Mouse (Mus musculus): Measurements from ENCODE around the gene Amh. TPM values are rescaled to one million over a fixed set of nuclear protein-coding genes. Genes with fewer than 3 reads are reported as not detected.

Amh gene
- total and polyA plus RNA-seq, 3 experiments, result 0.27 to 1.8 (median 1.6) TPM

DNA sequence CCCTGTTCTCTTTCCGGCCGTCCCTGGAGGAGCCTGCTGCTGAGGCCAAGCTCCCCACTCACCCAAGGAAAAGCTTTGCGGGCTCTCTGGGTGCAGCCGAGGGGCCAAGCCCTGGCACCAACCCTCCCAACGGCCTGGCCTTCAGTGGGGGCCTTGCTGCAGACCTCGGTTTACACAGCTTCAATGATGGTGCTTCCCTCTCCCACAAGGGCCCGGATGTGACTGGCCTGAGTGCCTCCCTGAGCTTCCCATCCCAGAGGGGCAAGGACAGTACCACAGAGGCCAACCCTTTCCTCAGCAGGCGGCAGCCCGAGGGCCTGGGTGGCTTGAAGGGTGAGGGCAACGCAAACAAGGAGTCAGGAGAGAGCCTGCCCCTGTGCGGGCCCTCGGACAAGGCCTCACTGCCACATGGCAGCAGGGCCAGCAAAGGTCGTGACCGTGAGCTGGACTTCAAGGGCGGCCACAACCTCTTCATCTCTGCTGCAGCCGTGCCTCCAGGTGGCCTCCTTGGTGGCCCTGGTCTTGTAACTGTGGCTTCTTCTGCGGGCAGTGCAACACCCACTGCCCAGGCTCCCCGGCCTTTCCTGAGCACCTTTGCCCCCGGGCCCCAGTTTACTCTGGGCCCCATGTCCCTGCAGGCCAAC is 14.2 kb upstream of the Amh start:
- DNase-seq (ENCODE audit: low spot score) (no peak), ATAC-seq (ENCODE audit: extremely low read depth, insufficient number of reproducible peaks, low FRiP score, poor library complexity, severe bottlenecking) (no peak)
- Histone ChIP-seq H3K36me3 (replicated peaks) (peaks cover 99% of the 10 kb centered on the region), H3K4me1 (ENCODE audit: insufficient read depth, low read depth, low read length) (peaks cover 62% of the 10 kb centered on the region), H3K9me3 (replicated peaks) (no peaks in the 10 kb centered on the region), H3K4me3 (ENCODE audit: low read depth, low read length) (no peak overlapping the region), H3K27me3 (ENCODE audit: insufficient read depth, low read length) (no peaks in the 10 kb centered on the region)
- TF ChIP-seq CTCF (IDR thresholded peaks at IDR 0.05; ENCODE audit: low read depth, low read length) (no peak), TAL1 (conservative IDR thresholded peaks at IDR 0.05; ENCODE audit: low read depth, low read length) (no peak), GATA2 (IDR thresholded peaks at IDR 0.05; ENCODE audit: borderline replicate concordance, low read depth, low read length) (no peak), GATA1 (IDR thresholded peaks at IDR 0.05; ENCODE audit: borderline replicate concordance, low read length) (no peak), POLR2AphosphoS5 (IDR thresholded peaks at IDR 0.05; ENCODE audit: insufficient replicate concordance, low read depth, low read length) (no peak)

DNA sequence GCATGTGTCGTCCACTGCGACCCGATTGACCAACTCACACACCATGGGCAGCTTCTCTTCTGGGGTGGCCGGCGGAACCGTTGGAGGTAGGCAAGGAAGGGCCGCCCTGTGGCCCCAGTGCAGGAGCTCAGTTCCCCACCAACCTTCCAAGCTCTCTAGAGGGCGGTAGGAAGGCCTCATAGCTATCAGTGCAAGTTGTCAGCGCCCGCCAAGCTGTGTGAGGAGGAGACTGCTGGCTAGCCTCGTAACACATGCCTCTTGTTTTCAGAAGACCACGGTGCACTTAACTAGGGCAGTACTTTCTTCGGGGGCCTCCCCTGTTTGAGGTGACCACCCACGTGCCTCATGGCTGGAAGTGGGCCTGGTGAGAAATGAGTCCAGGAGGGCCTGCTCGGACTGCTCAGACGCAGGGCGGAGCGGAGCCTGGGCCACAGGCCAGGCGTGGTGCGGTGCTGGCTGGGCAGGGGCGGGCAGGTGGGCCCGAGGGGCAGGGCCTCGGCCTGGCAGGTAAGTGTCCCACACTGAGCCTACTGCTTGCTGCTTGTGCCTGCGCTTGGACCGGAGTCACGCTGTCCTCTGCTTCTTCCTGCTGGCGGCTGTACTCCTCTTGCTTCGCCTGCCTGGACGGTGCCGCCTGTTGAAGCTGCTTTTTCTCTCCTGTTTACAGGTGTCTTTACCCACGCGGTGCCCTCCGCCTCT is 13.4 kb upstream of the Amh start:
- peaks cover 99% of the 10 kb centered on the region for H3K36me3 ChIP-seq (replicated peaks)
- H3K4me3 ChIP-seq (ENCODE audit: low read depth, low read length), result peak overlapping the region; percentile 39; the same call in 1 of the 2 replicates
- H3K27me3 ChIP-seq (ENCODE audit: insufficient read depth, low read length), result no peaks in the 10 kb centered on the region
- H3K9me3 ChIP-seq (replicated peaks), result no peaks in the 10 kb centered on the region
- H3K4me1 ChIP-seq (ENCODE audit: insufficient read depth, low read depth, low read length), result peaks cover 69% of the 10 kb centered on the region
- ATAC-seq (ENCODE audit: extremely low read depth, insufficient number of reproducible peaks, low FRiP score, poor library complexity, severe bottlenecking), result no peak
- DNase-seq (ENCODE audit: low spot score), result no peak
- TF ChIP-seq POLR2AphosphoS5 (IDR thresholded peaks at IDR 0.05; ENCODE audit: insufficient replicate concordance, low read depth, low read length) (no peak), GATA1 (IDR thresholded peaks at IDR 0.05; ENCODE audit: borderline replicate concordance, low read length) (no peak), GATA2 (IDR thresholded peaks at IDR 0.05; ENCODE audit: borderline replicate concordance, low read depth, low read length) (no peak), TAL1 (conservative IDR thresholded peaks at IDR 0.05; ENCODE audit: low read depth, low read length) (no peak), CTCF (IDR thresholded peaks at IDR 0.05; ENCODE audit: low read depth, low read length) (no peak)

DNA sequence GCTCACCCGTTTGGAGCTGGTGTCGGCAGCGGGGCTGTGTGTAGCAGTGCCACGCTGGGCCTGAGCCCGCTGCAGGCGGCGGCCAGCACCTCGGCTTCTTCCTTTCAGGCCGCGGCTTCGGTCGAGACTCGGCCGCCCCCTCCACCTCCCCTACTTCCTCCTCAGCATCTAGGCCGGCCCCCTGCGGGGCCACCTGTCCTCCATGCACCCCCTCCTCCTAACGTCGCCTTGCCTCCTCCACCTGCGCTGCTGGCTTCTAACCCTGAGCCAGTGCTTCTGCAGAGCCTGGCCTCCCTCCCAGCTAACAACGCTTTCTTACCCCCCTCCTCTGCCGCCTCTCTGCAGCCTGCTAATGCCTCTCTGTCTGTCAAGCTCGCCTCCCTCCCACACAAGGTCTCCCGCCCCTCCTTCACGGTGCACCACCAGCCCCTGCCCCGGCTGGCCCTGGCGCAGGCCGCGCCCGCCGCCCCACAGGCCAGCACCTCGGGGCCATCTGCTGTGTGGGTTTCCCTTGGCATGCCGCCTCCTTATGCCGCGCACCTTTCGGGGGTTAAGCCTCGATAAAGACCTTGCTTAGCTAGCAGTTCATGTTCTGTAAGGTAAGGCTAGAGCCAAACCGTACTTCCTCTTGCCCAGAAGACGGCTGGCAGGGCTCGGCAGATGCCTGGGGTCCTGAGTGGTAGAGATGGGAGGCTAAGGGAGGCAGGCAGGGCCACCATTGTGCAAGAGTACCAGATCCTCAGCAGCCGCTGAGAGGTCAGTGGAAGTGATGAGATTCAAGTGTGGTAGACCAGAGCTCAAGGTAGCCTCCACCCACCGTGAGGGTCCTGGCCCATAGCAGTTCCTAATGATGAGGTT is 12.6 kb upstream of the Amh start:
- Histone ChIP-seq H3K9me3 (replicated peaks) (no peaks in the 10 kb centered on the region), H3K36me3 (replicated peaks) (peaks cover 99% of the 10 kb centered on the region)
- no peak for DNase-seq (ENCODE audit: low spot score)

DNA sequence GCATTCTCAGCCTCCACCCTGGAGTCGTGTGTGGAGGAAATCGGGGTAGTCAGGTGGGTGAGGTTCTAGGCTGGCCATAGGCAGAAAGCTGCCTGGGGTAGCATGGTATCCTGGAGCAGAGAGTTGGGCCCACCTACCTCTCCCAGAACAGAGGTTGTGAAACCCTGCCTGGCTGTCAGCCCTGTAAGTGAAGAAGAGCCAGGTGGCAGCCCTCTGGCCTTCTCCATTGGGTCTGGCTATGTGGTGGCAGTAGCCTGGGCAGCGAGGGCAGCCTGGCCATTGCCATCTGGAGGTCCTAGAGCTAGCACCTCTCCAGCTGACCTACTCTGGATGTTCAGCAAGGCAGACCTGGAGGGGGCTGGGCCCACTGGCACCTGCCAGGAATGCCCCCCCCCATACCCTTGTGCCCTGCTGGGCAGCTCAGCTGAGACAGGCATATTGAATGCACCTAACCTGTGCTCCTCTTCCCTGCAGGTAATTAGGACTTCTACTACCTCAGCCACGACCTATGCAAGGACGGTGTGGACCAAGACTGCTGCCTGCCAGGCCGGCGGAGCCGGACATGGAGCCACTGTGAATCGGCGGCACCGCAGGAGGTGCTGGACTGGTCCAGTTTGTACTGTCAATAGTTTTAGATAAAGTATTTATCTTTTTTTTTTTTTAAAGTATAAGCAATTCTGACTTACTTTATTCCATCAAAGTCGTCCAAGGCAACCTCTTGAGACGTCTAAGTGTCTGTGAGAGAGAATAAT is 11.8 kb upstream of the Amh start:
- TF ChIP-seq POLR2AphosphoS5 (IDR thresholded peaks at IDR 0.05; ENCODE audit: insufficient replicate concordance, low read depth, low read length) (no peak; the same call in 1 of the 2 replicates), CTCF (IDR thresholded peaks at IDR 0.05; ENCODE audit: low read depth, low read length) (no peak), TAL1 (conservative IDR thresholded peaks at IDR 0.05; ENCODE audit: low read depth, low read length) (no peak), GATA1 (IDR thresholded peaks at IDR 0.05; ENCODE audit: borderline replicate concordance, low read length) (no peak), GATA2 (IDR thresholded peaks at IDR 0.05; ENCODE audit: borderline replicate concordance, low read depth, low read length) (no peak)
- Histone ChIP-seq H3K4me3 (ENCODE audit: low read depth, low read length) (peak overlapping the region; percentile 3; the same call in 1 of the 2 replicates), H3K9me3 (replicated peaks) (no peaks in the 10 kb centered on the region), H3K36me3 (replicated peaks) (peaks cover 92% of the 10 kb centered on the region), H3K27me3 (ENCODE audit: insufficient read depth, low read length) (no peaks in the 10 kb centered on the region), H3K4me1 (ENCODE audit: insufficient read depth, low read depth, low read length) (peaks cover 71% of the 10 kb centered on the region)
- no peak for ATAC-seq (ENCODE audit: extremely low read depth, insufficient number of reproducible peaks, low FRiP score, poor library complexity, severe bottlenecking)
- DNase-seq (ENCODE audit: low spot score), result no peak

More for the DNA sequence above, 12.6 kb upstream of the Amh start:
- TF ChIP-seq CTCF (IDR thresholded peaks at IDR 0.05; ENCODE audit: low read depth, low read length), result no peak
- no peak for TF ChIP-seq POLR2AphosphoS5 (IDR thresholded peaks at IDR 0.05; ENCODE audit: insufficient replicate concordance, low read depth, low read length)
- no peak for TF ChIP-seq GATA2 (IDR thresholded peaks at IDR 0.05; ENCODE audit: borderline replicate concordance, low read depth, low read length)
- TF ChIP-seq TAL1 (conservative IDR thresholded peaks at IDR 0.05; ENCODE audit: low read depth, low read length), result no peak
- TF ChIP-seq GATA1 (IDR thresholded peaks at IDR 0.05; ENCODE audit: borderline replicate concordance, low read length), result no peak
- Histone ChIP-seq H3K27me3 (ENCODE audit: insufficient read depth, low read length) (no peaks in the 10 kb centered on the region), H3K4me1 (ENCODE audit: insufficient read depth, low read depth, low read length) (peaks cover 71% of the 10 kb centered on the region), H3K4me3 (ENCODE audit: low read depth, low read length) (no peak overlapping the region; the same call in 1 of the 2 replicates)
- no peak for ATAC-seq (ENCODE audit: extremely low read depth, insufficient number of reproducible peaks, low FRiP score, poor library complexity, severe bottlenecking)

DNA sequence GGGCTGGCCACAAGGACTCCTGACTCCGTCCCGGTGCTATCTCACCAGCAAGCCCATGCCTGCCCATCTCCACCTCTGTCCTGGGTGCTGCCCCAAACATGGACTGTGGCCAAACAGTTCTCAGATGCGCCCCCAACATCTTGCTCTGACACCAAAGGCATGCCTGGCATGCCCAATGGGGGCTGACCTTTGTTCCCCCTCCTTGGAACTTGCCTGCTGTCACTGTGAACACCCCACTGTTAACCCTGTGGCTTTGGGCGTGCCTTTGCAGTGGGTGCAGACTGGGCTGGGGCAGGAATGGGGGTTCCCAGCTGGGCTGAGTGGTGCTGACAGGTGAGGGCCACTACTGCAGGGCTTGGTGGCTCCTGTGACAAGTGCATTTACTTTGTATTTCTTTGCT is 11.2 kb upstream of the Amh start:
- ATAC-seq (ENCODE audit: extremely low read depth, insufficient number of reproducible peaks, low FRiP score, poor library complexity, severe bottlenecking), result no peak
- no peak for DNase-seq (ENCODE audit: low spot score)
- H3K36me3 ChIP-seq (replicated peaks), result peaks cover 86% of the 10 kb centered on the region
- H3K4me1 ChIP-seq (ENCODE audit: insufficient read depth, low read depth, low read length), result peaks cover 69% of the 10 kb centered on the region
- TF ChIP-seq TAL1 (conservative IDR thresholded peaks at IDR 0.05; ENCODE audit: low read depth, low read length) (no peak), GATA1 (IDR thresholded peaks at IDR 0.05; ENCODE audit: borderline replicate concordance, low read length) (no peak), CTCF (IDR thresholded peaks at IDR 0.05; ENCODE audit: low read depth, low read length) (no peak), POLR2AphosphoS5 (IDR thresholded peaks at IDR 0.05; ENCODE audit: insufficient replicate concordance, low read depth, low read length) (no peak), GATA2 (IDR thresholded peaks at IDR 0.05; ENCODE audit: borderline replicate concordance, low read depth, low read length) (no peak)
- peak overlapping the region; percentile 42; the same call in 1 of the 2 replicates for H3K4me3 ChIP-seq (ENCODE audit: low read depth, low read length)
- H3K9me3 ChIP-seq (replicated peaks), result no peaks in the 10 kb centered on the region
- H3K27me3 ChIP-seq (ENCODE audit: insufficient read depth, low read length), result no peaks in the 10 kb centered on the region
